Mouse (Mus musculus) limb, embryonic 14.5 days (tissue): ENCODE results near the gene Pou5f1. TPM values are rescaled to one million over a fixed set of nuclear protein-coding genes. Genes with fewer than 3 reads are reported as not detected.

Source experiments
- ATAC-seq: fragments of 200-750 bp; cut with Nextera tagmentation; 2 replicates; pipeline ENCODE4 v1.8.0; 2017; ENCODE audit warnings: low read depth, moderate number of reproducible peaks, moderate TSS enrichment; ENCODE audit not compliant: low FRiP score
- DNase-seq: peaks from one replicate; pipeline ENCODE4 v3.0.0-alpha.2; 2015; ENCODE audit warnings: low spot score
- H3K27ac ChIP-seq: fragments of 300-500 bp; sonication (generic); replicated peaks from 2 replicates; pipeline ENCODE4 v1.5.1; 2014; ENCODE audit warnings: low read depth, mild to moderate bottlenecking, low read length, moderate library complexity, mixed read lengths
- H3K27me3 ChIP-seq: fragments of 300-500 bp; sonication (generic); 2 replicates; pipeline ENCODE4 v1.6.1; 2014; ENCODE audit warnings: low read length, mixed read lengths; ENCODE audit not compliant: control insufficient read depth, insufficient read depth
- H3K36me3 ChIP-seq: fragments of 300-500 bp; sonication (generic); 2 replicates; pipeline ENCODE4 v1.6.1; 2014; ENCODE audit warnings: mild to moderate bottlenecking, low read length, moderate library complexity, mixed read lengths; ENCODE audit not compliant: control insufficient read depth, insufficient read depth
- H3K4me1 ChIP-seq: fragments of 300-500 bp; sonication (generic); 2 replicates; pipeline ENCODE4 v1.6.1; 2014; ENCODE audit warnings: antibody characterized with exemption, low read length, mixed read lengths; ENCODE audit not compliant: control insufficient read depth, insufficient read depth
- H3K4me2 ChIP-seq: fragments of 300-500 bp; sonication (generic); replicated peaks from 2 replicates; pipeline ENCODE4 v1.6.1; 2014; ENCODE audit warnings: low read depth, mild to moderate bottlenecking, low read length, moderate library complexity; ENCODE audit not compliant: severe bottlenecking
- H3K4me3 ChIP-seq: fragments of 300-500 bp; sonication (generic); replicated peaks from 2 replicates; pipeline ENCODE4 v1.5.1; 2014; ENCODE audit warnings: low read length
- H3K9ac ChIP-seq: fragments of 300-500 bp; sonication (generic); 2 replicates; pipeline ENCODE4 v1.6.1; 2014; ENCODE audit warnings: mild to moderate bottlenecking, low read depth, low read length, moderate library complexity; ENCODE audit not compliant: severe bottlenecking
- H3K9me3 ChIP-seq: fragments of 300-500 bp; sonication (generic); 2 replicates; pipeline ENCODE4 v1.6.1; 2016; ENCODE audit warnings: low read length; ENCODE audit not compliant: control insufficient read depth
- POLR2A ChIP-seq: fragments of 200-500 bp; IDR thresholded peaks from 2 replicates; pipeline ENCODE4 v1.8.0; 2012; ENCODE audit warnings: inconsistent platforms, mild to moderate bottlenecking, moderate library complexity, borderline replicate concordance; ENCODE audit not compliant: insufficient read depth, insufficient read length; ENCODE audit errors: extremely low read depth
- WGBS: fragments of 180-500 bp; shearing (Covaris S2); extraction: QIAGEN DNeasy Blood & Tissue Kit; methylation state at CpG from one replicate; pipeline ENCODE4 v1.1.7; 2014; 5-methylcytosine and 5-hydroxymethylcytosine counted together
- polyA plus RNA-seq, 2 experiments: library from polyadenylated mRNA; depleted of rRNA in 1 of 2; stranded (reverse) in 1 of 2; unstranded in 1 of 2; fragments of >200 nt; fragmentation: Nextera tagmentation in 1 of 2; extraction: Ambion mirVana in 1 of 2; gene quantifications; 2 replicates each; pipeline versions ENCODE4 v1.2.1 to v1.2.3; 2012 to 2014

Pou5f1 gene
- polyA plus RNA-seq, 2 experiments = 0.06 TPM; not detected in 1

DNA sequence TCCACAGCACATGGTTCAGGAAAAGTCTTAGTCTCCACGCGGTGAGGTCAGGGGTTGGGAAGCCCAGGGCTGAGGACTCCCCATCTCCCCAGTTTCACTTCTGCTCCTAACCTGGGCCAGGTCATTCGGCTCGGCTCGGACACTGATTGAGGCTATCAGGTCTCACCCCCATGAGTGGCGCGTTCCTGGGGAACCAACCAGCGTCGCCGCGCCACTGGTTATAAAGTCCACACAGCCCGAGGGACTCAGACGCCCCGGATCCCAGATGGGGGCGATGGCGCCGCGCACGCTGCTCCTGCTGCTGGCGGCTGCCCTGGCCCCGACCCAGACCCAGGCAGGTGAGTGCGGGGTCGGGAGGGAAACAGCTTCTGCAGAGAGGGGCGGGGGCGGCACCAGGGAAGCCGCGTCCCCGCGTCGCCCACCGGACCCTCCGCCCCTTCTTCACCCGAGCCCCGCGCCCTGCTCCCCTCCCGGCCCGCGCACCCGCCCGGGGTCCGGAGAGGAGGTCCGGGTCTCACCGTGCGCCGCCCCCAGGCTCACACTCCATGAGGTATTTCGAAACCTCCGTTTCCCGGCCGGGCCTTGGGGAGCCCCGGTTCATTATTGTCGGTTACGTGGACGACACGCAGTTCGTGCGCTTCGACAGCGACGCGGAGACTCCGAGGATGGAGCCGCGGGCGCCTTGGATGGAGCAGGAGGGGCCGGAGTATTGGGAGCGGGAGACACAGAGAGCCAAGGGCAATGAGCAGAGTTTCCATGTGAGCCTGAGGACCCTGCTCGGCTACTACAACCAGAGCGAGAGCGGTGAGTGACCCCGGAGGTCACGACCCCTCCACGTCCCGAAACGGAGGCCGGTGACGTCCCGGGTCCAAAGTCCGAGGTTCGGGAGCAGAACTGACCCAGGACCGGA lies 35.7 kb upstream of the Pou5f1 start, which contains the start of gene H2-Q10:
TSS of gene H2-Q10 (plus strand) at position 248 of the 910 bp plus-strand sequence.
- peaks cover 21% of the 10 kb centered on the region for H3K27me3 ChIP-seq
- DNase-seq (no peak), ATAC-seq (no peak)
- no peaks in the 10 kb centered on the region for H3K36me3 ChIP-seq
- peak within 1 kb of the TSS; percentile 43 for H3K9ac ChIP-seq
- no peaks in the 10 kb centered on the region for H3K9me3 ChIP-seq
- 1% methylated on average over 70 of the region's 80 CpGs for WGBS
- H3K4me2 ChIP-seq = peak within 1 kb of the TSS; percentile 86
- H3K27ac ChIP-seq = no peak within 1 kb of the TSS
- no peak for TF ChIP-seq POLR2A
- peak within 1 kb of the TSS; percentile 45 for H3K4me3 ChIP-seq
- H3K4me1 ChIP-seq = no peaks in the 10 kb centered on the region

- ATAC-seq = no peak
- no peak overlapping the region for H3K4me3 ChIP-seq
- H3K4me1 ChIP-seq = no peaks in the 10 kb centered on the region
- WGBS = 2% methylated on average over 9 of the region's 9 CpGs
- no peaks in the 10 kb centered on the region for H3K27me3 ChIP-seq
- no peaks in the 10 kb centered on the region for H3K36me3 ChIP-seq
- no peak for TF ChIP-seq POLR2A
- no peak overlapping the region for H3K4me2 ChIP-seq
- no peak overlapping the region for H3K27ac ChIP-seq
- H3K9ac ChIP-seq = no peak overlapping the region
- peak; percentile 55 for DNase-seq
- H3K9me3 ChIP-seq = no peaks in the 10 kb centered on the region
Measured at GRCm38 (mm10) chr17:35484066-35484465, 21.8 kb upstream of the Pou5f1 start.

- Histone ChIP-seq H3K36me3 (no peaks in the 10 kb centered on the region), H3K9ac (no peak overlapping the region), H3K4me1 (no peaks in the 10 kb centered on the region), H3K27me3 (no peaks in the 10 kb centered on the region), H3K27ac (no peak overlapping the region), H3K4me3 (no peak overlapping the region), H3K9me3 (no peaks in the 10 kb centered on the region), H3K4me2 (no peak overlapping the region)
- DNase-seq (no peak), ATAC-seq (no peak)
- TF ChIP-seq POLR2A = no peak
- WGBS = 48% methylated on average over 4 of the region's 4 CpGs
Measured at GRCm38 (mm10) chr17:35485702-35486101, 20.1 kb upstream of the Pou5f1 start.

DNA sequence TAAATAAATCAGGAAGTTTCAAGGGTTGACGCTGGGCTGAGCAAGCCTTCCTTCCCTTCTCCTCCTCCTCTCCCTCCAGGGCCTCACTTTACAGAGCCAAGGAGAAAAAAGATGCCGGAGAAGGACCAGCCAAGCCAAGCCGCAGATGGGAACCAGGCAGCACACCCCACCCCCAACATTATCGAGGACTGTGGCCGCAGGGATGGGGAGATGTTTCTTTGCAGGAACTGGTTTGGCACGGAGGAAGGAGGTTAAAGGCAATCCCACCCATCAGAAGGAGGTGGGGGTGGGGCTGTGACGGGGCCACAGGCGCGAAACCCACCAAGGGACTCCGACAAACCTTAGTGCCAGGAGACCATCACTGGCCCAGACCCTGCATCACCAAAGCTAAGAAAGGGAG lies 19.1 kb upstream of the Pou5f1 start:
- ATAC-seq (no peak), DNase-seq (no peak)
- WGBS = 41% methylated on average over 10 of the region's 10 CpGs
- H3K9ac ChIP-seq = 0 out of 2 replicates have a peak overlapping the region, but pooled peaks have one; percentile 31
- H3K4me1 ChIP-seq = no peaks in the 10 kb centered on the region
- H3K27me3 ChIP-seq = no peaks in the 10 kb centered on the region
- no peak overlapping the region for H3K4me3 ChIP-seq
- no peak overlapping the region for H3K4me2 ChIP-seq
- no peak for TF ChIP-seq POLR2A
- no peaks in the 10 kb centered on the region for H3K36me3 ChIP-seq
- H3K27ac ChIP-seq = no peak overlapping the region
- H3K9me3 ChIP-seq = no peaks in the 10 kb centered on the region

GRCm38 (mm10) chr17:35488041-35488440 lies 17.8 kb upstream of the Pou5f1 start:
- Histone ChIP-seq H3K27ac (no peak overlapping the region), H3K9me3 (no peaks in the 10 kb centered on the region), H3K36me3 (no peaks in the 10 kb centered on the region), H3K4me1 (no peaks in the 10 kb centered on the region), H3K4me2 (no peak overlapping the region), H3K4me3 (no peak overlapping the region), H3K9ac (no peak overlapping the region), H3K27me3 (no peaks in the 10 kb centered on the region)
- WGBS = 90% methylated on average over 2 of the region's 2 CpGs
- no peak for DNase-seq
- no peak for TF ChIP-seq POLR2A
- no peak for ATAC-seq
